ENCODE assay signal across 9 mouse cellular contexts in genomic region chrX:20770697-20771381, GRCm38 (mm10). TPM values are rescaled to one million over a fixed set of nuclear protein-coding genes. Genes with fewer than 3 reads are reported as not detected.
A peak's percentile ranks its signal among the peaks of the same experiment; 100 is the strongest.
DNase-seq lines count a peak whose midpoint lies in the region; ATAC-seq lines count a peak whose summit lies in the region.
"Had no signal": no experiment of that assay in that cellular context is flagged by ENCODE, and none has a peak within 500 bp of the region (broad histone marks: within the 10 kb centered on the region; RNA-seq: fewer than 3 reads in every experiment).

No protein-coding gene starts in this region.

- ATAC-seq in activated CD4-positive, CD25-positive, alpha-beta regulatory T cell, adult 4 months: peak; percentile 68
- ATAC-seq in liver, embryonic 12.5 days: peak; percentile 80; the same call in 1 of the 2 replicates
- 0 out of 2 replicates have a peak, but pooled peaks have one; percentile 66 for ATAC-seq in neural tube, embryonic 12.5 days (ENCODE audit: low FRiP score, low read depth)

- peak; percentile 70 for DNase-seq in 416B (ENCODE audit: low read depth)
- peak; percentile 63 to 85 for DNase-seq in cerebellum, postnatal 4 days (ENCODE audit: low spot score in 2 of 2)
- peak; percentile 77 for DNase-seq in gastrocnemius, postnatal 14 days
- DNase-seq in kidney, postnatal 10 days: peak; percentile 90
- peak; percentile 90 for DNase-seq in testis, postnatal 10 days (ENCODE audit: low spot score)

- H3K4me2 ChIP-seq in liver, embryonic 12.5 days: no peak overlapping the region
- no peak overlapping the region for H3K4me2 ChIP-seq in neural tube, embryonic 12.5 days (replicated peaks)

- no peak overlapping the region for H3K9ac ChIP-seq in liver, embryonic 12.5 days
- H3K9ac ChIP-seq in neural tube, embryonic 12.5 days: no peak overlapping the region

- no peak overlapping the region for H3K4me3 ChIP-seq in liver, embryonic 12.5 days
- no peak overlapping the region for H3K4me3 ChIP-seq in neural tube, embryonic 12.5 days
- H3K4me3 ChIP-seq: erythroblast, embryonic 14.5 days had no signal

- WGBS in liver, embryonic 12.5 days (ENCODE audit: insufficient replicate concordance): 0% methylated on average over 1 of the region's 1 CpGs
- 6% methylated on average over 1 of the region's 1 CpGs for WGBS in neural tube, embryonic 12.5 days

- H3K27me3 ChIP-seq in liver, embryonic 12.5 days (replicated peaks): no peaks in the 10 kb centered on the region
- no peaks in the 10 kb centered on the region for H3K27me3 ChIP-seq in neural tube, embryonic 12.5 days (replicated peaks)

- H3K9me3 ChIP-seq in liver, embryonic 12.5 days (replicated peaks): no peaks in the 10 kb centered on the region
- no peaks in the 10 kb centered on the region for H3K9me3 ChIP-seq in neural tube, embryonic 12.5 days

- H3K27ac ChIP-seq in liver, embryonic 12.5 days: peak overlapping the region; percentile 26; the same call in 1 of the 2 replicates
- H3K27ac ChIP-seq in neural tube, embryonic 12.5 days: no peak overlapping the region

- H3K4me1 ChIP-seq in liver, embryonic 12.5 days: 0 out of 2 replicates have a peak, but pooled peaks cover 9% of the 10 kb centered on the region
- no peaks in the 10 kb centered on the region for H3K4me1 ChIP-seq in neural tube, embryonic 12.5 days

- intact Hi-C loops in gastrocnemius, postnatal 14 days (cut with DNase I; ENCODE audit: low total_unique reads): no loop called here

- H3K36me3 ChIP-seq in liver, embryonic 12.5 days: no peaks in the 10 kb centered on the region
- no peaks in the 10 kb centered on the region for H3K36me3 ChIP-seq in neural tube, embryonic 12.5 days

RNA-seq across cellular contexts. Expression of gene Araf, which starts 26.8 kb away (rescaled TPM):
- 100 to 1,000 TPM; 113 to 128 TPM for polyA plus RNA-seq in activated CD4-positive, CD25-positive, alpha-beta regulatory T cell, adult 4 months (2017; shearing (Covaris generic))
- total RNA-seq in gastrocnemius, postnatal 14 days (2021): 10 to 100 TPM; 74.6 to 78.7 TPM
- polyA plus RNA-seq in liver, embryonic 12.5 days (2016; fragmentation: Nextera tagmentation; extraction: Ambion mirVana): 58.9 and 62.8 TPM in 2 replicates
- 172 and 181 TPM in 2 replicates for polyA plus RNA-seq in neural tube, embryonic 12.5 days (2016; fragmentation: Nextera tagmentation; extraction: Ambion mirVana)
